Mouse (Mus musculus) cerebellum, adult 2 months (tissue): Measurements from ENCODE around the gene Syt1. TPM values are rescaled to one million over a fixed set of nuclear protein-coding genes. Genes with fewer than 3 reads are reported as not detected.

ENCODE experiments used
- DNase-seq, 2 experiments: peaks; one replicate each; pipeline ENCODE4 v3.0.0; 2021
- H3K27ac ChIP-seq: fragments of 200-500 bp; 2 replicates; pipeline ENCODE4 v1.5.1; 2012; ENCODE audit warnings: low read length, control low read depth, inconsistent platforms; ENCODE audit not compliant: insufficient read depth
- H3K27me3 ChIP-seq: fragments of 200-500 bp; 2 replicates; pipeline ENCODE4 v1.6.1; 2012; ENCODE audit warnings: inconsistent platforms, mild to moderate bottlenecking, low read length, moderate library complexity; ENCODE audit not compliant: control insufficient read depth, insufficient read depth
- H3K4me1 ChIP-seq: fragments of 200-500 bp; 2 replicates; pipeline ENCODE4 v1.6.1; 2011; ENCODE audit warnings: low read length; ENCODE audit not compliant: control insufficient read depth, insufficient read depth
- H3K4me3 ChIP-seq: fragments of 200-500 bp; replicated peaks from 2 replicates; pipeline ENCODE3; 2011; ENCODE audit warnings: mild to moderate bottlenecking, low read depth, low read length, control low read depth; ENCODE audit not compliant: insufficient read depth
- CTCF ChIP-seq: fragments of 200-500 bp; IDR thresholded peaks from 2 replicates; pipeline ENCODE4 v1.5.1; 2011; ENCODE audit warnings: low read depth, mild to moderate bottlenecking, control low read depth, low read length, moderate library complexity, borderline replicate concordance; ENCODE audit not compliant: insufficient read depth
- POLR2A ChIP-seq: fragments of 200-500 bp; IDR thresholded peaks from 2 replicates; pipeline ENCODE4 v1.6.1; 2011; ENCODE audit warnings: low read length, control low read depth, borderline replicate concordance; ENCODE audit not compliant: insufficient read depth
- WGBS: fragments of 180-500 bp; shearing (Covaris S2); methylation state at CpG from one replicate; pipeline ENCODE4 v1.1.7; 2018; 5-methylcytosine and 5-hydroxymethylcytosine counted together
- polyA plus RNA-seq: library from polyadenylated mRNA; depleted of rRNA; stranded (reverse); fragments of >200 nt; gene quantifications from 2 replicates; pipeline ENCODE4 v1.2.3, GENCODE M21; 2012

Gene Syt1
- polyA plus RNA-seq, 1 experiment = 209 TPM

DNA sequence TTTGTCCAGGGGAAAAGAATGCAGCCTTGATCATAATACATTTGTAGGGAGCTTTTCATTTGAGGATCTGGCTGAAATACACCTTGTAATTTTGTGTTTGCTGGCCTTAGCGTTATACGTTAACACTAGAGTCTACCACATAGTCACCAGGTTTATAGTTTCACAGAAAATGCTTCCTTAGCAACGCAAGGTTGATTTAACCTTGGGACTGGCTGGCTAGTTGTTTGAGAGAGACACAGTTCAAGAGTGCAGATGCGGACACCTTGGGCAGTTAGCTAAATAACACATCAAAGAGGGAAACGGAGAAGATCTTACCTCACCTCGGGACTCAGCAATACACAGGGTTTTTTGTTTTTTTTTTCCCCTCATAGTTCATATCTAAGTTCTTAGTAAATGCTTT, 441.9 kb downstream of the Syt1 start:
- Histone ChIP-seq H3K4me1 (peaks cover 6% of the 10 kb centered on the region), H3K27me3 (no peaks in the 10 kb centered on the region), H3K27ac (no peak overlapping the region), H3K4me3 (no peak overlapping the region)
- no peak for DNase-seq
- WGBS = 90% methylated on average over 6 of the region's 6 CpGs
- TF ChIP-seq CTCF (no peak), POLR2A (no peak)

DNA sequence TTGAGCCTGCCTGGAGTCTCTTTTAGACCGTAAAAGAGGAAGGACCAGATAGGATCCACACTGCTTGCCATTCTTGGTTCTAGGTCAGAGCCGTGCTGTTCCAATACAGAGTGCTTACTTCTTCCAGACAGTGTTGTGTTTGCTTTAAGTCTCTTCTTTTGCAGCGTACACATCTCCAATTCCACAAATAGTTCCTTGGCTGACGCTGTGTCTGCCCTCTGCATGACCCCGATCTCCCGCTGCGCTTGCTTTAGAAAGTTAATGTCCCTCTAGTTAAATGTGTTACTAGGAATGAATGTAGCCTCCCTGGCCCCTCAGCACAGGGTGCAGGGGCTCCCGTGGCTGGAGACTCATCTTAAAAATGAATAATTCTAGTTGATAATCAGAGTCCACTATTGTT, 442.6 kb downstream of the Syt1 start:
- Histone ChIP-seq H3K4me3 (no peak overlapping the region), H3K27ac (peak overlapping the region; percentile 47; the same call in 1 of the 2 replicates), H3K4me1 (peaks cover 6% of the 10 kb centered on the region), H3K27me3 (no peaks in the 10 kb centered on the region)
- TF ChIP-seq CTCF (no peak), POLR2A (no peak)
- DNase-seq = no peak
- WGBS = 54% methylated on average over 8 of the region's 8 CpGs

DNA sequence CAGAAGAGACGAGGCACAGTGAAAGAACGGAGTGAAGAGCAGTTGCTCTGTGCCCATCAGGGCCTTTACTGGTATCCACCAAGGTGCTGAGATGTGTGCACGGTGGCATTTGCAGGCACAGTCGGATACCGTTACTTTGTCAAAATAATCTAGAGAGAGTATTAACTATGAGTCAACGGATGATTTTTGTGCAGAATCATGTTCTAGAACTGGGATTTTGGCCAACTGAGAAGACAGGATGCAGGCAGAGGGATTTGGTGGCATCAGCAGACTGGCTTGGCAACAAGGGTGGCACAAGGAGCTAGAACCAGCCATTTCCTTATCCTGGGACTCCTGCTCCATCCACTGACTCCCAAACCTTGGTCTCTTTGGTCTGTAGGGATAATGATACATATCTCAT, 443.3 kb downstream of the Syt1 start:
- H3K27ac ChIP-seq = no peak overlapping the region
- H3K4me3 ChIP-seq = no peak overlapping the region
- TF ChIP-seq CTCF (no peak), POLR2A (no peak)
- DNase-seq = peak; percentile 51 to 87
- 30% methylated on average over 6 of the region's 6 CpGs for WGBS
- H3K27me3 ChIP-seq = no peaks in the 10 kb centered on the region
- peaks cover 6% of the 10 kb centered on the region for H3K4me1 ChIP-seq

DNA sequence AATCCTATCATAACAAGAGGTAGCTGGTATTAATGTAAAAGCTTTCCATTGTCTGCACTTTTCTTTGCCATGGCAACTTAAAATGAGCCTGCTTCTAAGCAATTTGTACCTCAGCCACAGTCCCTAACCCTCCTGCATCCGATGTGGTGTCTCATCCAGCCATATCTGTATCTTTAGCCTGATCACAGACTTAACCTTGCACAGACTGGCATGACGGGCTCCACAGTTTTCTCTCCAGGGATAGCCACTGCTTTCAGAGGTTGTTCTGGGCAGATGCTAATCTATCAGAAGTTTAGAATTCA, 451.2 kb downstream of the Syt1 start:
- Histone ChIP-seq H3K4me3 (no peak overlapping the region), H3K27me3 (no peaks in the 10 kb centered on the region), H3K27ac (no peak overlapping the region), H3K4me1 (no peaks in the 10 kb centered on the region)
- 73% methylated on average over 2 of the region's 2 CpGs for WGBS
- DNase-seq = no peak
- TF ChIP-seq POLR2A (no peak), CTCF (no peak)

DNA sequence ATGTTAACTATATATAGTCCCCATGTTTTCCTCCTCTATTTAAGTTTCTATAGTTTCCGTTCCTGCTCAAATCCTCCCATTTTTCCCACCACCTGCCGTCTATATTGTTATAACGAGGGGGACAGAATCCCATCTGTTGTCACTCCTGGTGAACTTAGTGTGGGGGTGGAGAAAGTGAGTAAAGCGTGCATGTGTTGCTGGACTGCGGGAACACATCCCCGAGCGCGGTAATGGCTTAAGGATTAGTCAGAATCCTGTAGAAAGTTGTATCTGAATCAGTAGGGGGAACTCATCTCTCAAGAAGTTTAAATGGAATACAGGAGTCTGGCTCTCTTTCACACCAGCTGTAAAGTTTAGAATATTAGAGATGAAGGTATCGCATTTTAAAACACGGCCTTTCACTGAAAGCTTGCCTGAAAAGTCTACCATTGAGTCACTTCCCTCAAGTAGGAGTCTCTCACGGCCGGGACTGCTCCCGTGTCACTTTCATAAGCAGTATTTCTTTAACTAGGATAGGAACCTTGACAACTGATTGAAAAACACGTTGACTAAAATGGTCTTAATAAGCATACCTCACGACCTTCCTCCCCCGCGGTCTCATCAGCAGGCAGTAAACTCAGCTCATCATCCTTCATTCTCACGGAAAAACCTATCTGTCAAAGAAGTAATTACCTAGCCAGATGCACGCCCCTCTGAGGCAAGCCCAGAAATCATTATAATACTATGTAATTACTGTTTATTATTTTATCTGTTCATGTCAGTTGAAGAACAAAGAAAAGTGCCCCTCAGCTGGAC, 451.8 kb downstream of the Syt1 start:
- no peak for DNase-seq
- no peaks in the 10 kb centered on the region for H3K4me1 ChIP-seq
- TF ChIP-seq POLR2A (no peak), CTCF (no peak)
- 72% methylated on average over 19 of the region's 19 CpGs for whole genome bisulfite sequencing
- no peak overlapping the region for H3K27ac ChIP-seq
- no peaks in the 10 kb centered on the region for H3K27me3 ChIP-seq
- no peak overlapping the region for H3K4me3 ChIP-seq

DNA sequence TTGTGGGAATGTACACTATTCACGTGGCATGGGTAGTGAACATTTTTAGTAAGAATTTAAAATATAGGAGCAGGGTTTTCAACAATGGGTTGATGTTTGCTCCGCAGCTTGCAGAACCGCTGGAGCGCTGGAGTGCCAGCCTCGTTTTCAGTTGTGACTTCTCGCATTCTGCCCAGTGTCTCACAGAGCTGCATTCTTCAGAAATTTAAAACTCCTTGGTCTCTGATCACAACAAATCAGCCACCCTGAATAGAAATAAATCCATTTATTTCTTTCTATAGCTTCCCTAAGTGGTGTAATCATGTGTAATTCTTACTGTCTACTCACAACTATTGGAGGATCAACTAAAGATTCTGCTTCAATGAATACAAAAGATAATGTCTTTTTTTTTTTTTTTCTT, 458.2 kb downstream of the Syt1 start:
- no peak overlapping the region for H3K27ac ChIP-seq
- H3K27me3 ChIP-seq = no peaks in the 10 kb centered on the region
- WGBS = 86% methylated on average over 6 of the region's 6 CpGs
- DNase-seq = no peak
- TF ChIP-seq CTCF (no peak), POLR2A (no peak)
- H3K4me3 ChIP-seq = no peak overlapping the region
- H3K4me1 ChIP-seq = no peaks in the 10 kb centered on the region

DNA sequence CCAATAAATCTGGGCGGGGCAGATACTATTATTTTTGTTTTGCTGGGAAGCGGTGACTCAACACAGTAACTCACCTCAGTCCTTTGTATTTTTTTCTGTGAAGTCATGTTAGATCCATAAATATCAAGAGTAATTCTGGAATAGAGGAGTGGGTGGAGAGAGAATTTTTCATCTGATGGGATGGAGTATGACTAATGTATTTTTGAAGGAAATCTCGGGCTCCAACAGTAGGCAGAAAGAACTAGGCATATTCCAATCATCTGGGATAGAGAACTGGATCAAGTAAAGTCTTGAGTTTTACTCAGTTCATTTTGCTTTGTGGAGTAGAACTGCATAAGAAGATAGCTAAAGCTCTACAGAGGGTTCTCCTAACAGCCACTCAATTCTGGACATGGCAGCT, 465.1 kb downstream of the Syt1 start:
- WGBS = 95% methylated on average over 3 of the region's 3 CpGs
- TF ChIP-seq CTCF (no peak), POLR2A (no peak)
- no peak for DNase-seq
- H3K27ac ChIP-seq = no peak overlapping the region
- no peak overlapping the region for H3K4me3 ChIP-seq
- H3K27me3 ChIP-seq = no peaks in the 10 kb centered on the region
- H3K4me1 ChIP-seq = no peaks in the 10 kb centered on the region

DNA sequence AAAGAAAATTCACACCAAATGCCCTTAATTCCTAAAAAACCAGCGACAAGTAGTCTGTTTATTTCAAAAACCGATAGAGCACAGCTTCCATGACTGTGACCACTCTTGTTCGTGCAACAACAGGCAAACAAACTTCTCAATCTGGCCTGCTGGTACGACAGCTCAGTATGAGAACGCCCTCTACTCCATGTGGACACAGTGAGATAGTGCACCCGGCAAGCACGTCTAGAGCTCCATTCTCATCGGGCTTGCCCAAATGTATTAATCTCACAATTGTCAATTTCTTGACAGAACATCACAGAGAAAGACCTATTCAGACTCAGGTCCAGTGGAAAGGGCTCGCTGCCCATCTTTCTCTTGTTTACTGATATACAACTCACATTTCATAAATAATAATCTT, 469.2 kb downstream of the Syt1 start:
- no peak for TF ChIP-seq CTCF
- no peak for TF ChIP-seq POLR2A
- H3K27me3 ChIP-seq = no peaks in the 10 kb centered on the region
- H3K4me1 ChIP-seq = no peaks in the 10 kb centered on the region
- no peak for DNase-seq
- no peak overlapping the region for H3K27ac ChIP-seq
- no peak overlapping the region for H3K4me3 ChIP-seq
- WGBS = 75% methylated on average over 9 of the region's 9 CpGs

DNA sequence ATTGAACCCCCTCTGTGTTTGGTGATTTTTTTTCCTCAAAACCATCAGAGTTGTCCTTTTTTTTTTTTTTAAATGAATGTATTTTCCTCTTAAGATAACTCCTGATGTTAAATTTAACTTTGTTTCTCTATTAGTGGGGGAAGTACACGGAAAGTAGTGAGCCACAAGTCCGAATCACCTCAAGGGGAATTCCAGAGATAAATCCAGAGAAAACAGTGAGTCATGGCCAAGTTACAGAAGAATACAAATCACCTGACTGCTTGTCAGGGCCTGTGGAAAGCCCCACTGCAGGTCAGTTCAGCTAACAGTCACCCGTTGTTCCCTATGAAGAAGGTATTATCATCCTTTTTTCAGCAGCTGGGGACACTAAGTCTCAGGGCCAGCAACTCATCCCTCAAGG, 472.2 kb downstream of the Syt1 start:
- WGBS = 92% methylated on average over 3 of the region's 3 CpGs
- Histone ChIP-seq H3K4me3 (no peak overlapping the region), H3K4me1 (no peaks in the 10 kb centered on the region), H3K27me3 (no peaks in the 10 kb centered on the region), H3K27ac (no peak overlapping the region)
- DNase-seq = no peak
- TF ChIP-seq POLR2A (no peak), CTCF (no peak)
